Mouse (Mus musculus) lung, adult 2 months (tissue): Measurements from ENCODE around the gene Zic3.

Experiments
- CTCF ChIP-seq: fragments of 200-500 bp; IDR thresholded peaks from 2 replicates; pipeline ENCODE4 v1.5.1; 2011; ENCODE audit warnings: mild to moderate bottlenecking, low read length, control low read depth; ENCODE audit not compliant: insufficient read depth
- POLR2A ChIP-seq: fragments of 200-500 bp; IDR thresholded peaks from 2 replicates; pipeline ENCODE4 v1.6.1; 2011; ENCODE audit warnings: low read depth, mild to moderate bottlenecking, control low read depth, low read length, borderline replicate concordance; ENCODE audit errors: extremely low read depth

DNA sequence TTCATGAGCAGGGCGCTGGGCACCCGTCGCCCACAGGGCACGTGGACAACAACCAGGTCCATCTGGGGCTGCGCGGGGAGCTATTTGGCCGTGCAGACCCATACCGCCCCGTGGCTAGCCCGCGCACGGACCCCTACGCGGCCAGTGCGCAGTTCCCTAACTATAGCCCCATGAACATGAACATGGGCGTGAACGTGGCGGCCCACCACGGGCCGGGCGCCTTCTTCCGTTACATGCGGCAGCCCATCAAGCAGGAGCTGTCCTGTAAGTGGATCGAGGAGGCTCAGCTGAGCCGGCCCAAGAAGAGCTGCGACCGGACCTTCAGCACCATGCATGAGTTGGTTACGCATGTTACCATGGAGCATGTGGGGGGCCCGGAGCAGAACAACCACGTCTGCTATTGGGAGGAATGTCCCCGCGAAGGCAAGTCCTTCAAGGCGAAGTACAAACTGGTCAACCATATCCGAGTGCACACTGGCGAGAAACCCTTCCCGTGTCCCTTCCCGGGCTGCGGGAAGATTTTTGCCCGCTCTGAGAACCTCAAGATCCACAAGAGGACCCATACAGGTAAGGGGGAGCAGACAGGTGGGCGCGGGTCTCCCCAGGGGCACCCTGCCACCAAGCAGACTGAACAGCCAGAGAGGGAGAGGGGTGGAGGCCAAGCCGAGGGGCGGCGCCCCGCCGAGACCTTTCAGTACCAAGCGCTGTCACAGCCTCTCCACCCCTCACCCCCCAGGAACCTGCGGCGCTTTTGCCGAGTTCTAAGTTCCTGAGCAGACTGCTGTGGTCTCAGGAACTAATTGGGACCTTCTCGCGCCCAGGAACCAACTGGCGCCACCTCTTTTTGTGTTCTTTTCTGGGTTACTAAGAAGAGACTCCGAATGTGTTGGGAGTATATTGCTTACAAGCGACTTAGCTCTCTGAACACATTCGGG is 9.4 kb downstream of the Zic3 start:
- TF ChIP-seq CTCF (no peak), POLR2A (no peak)
